Mouse (Mus musculus) thymus, postnatal 36 days (tissue): Measurements from ENCODE around the gene Mtor.

ENCODE experiments used
- DNase-seq, 2 experiments: peaks; one replicate each; pipeline ENCODE4 v3.0.0; 2022; ENCODE audit warnings: mixed read lengths in 2 of 2

The Mtor gene

GRCm38 (mm10) chr4:148535876-148536275 lies 87.5 kb downstream of the Mtor start:
- DNase-seq, result no peak

GRCm38 (mm10) chr4:148549106-148549505 lies 100.7 kb downstream of the Mtor start:
- DNase-seq, result no peak

GRCm38 (mm10) chr4:148557766-148558165 lies 109.4 kb downstream of the Mtor start:
- DNase-seq, result no peak

- peak; percentile 87 to 89 for DNase-seq
These were observed 110.0 kb downstream of the Mtor start, which contains the start of gene Exosc10 for GRCm38 (mm10) chr4:148558297-148559000. Exosc10 (plus strand) TSS chr4:148558429.

GRCm38 (mm10) chr4:148562676-148563075 lies 114.3 kb downstream of the Mtor start:
- no peak for DNase-seq

- DNase-seq, result no peak
These were observed 115.2 kb downstream of the Mtor start for GRCm38 (mm10) chr4:148563595-148563994.

GRCm38 (mm10) chr4:148570138-148570537 lies 121.7 kb downstream of the Mtor start:
- DNase-seq, result no peak

- no peak for DNase-seq
These were observed 122.4 kb downstream of the Mtor start for GRCm38 (mm10) chr4:148570693-148571295.

GRCm38 (mm10) chr4:148573222-148573621 lies 124.8 kb downstream of the Mtor start:
- DNase-seq, result no peak

GRCm38 (mm10) chr4:148580765-148581164 lies 132.4 kb downstream of the Mtor start:
- no peak for DNase-seq

GRCm38 (mm10) chr4:148581422-148581821 lies 133.0 kb downstream of the Mtor start:
- DNase-seq, result no peak

- DNase-seq, result no peak
These were observed 134.8 kb downstream of the Mtor start for GRCm38 (mm10) chr4:148583257-148583656.

GRCm38 (mm10) chr4:148586648-148587047 lies 138.2 kb downstream of the Mtor start:
- DNase-seq, result no peak

GRCm38 (mm10) chr4:148588793-148589192 lies 140.4 kb downstream of the Mtor start:
- no peak for DNase-seq

- no peak for DNase-seq
These were observed 141.2 kb downstream of the Mtor start for GRCm38 (mm10) chr4:148589565-148589964.

GRCm38 (mm10) chr4:148590421-148591170 lies 142.2 kb downstream of the Mtor start:
- no peak for DNase-seq

GRCm38 (mm10) chr4:148591171-148591630 lies 142.8 kb downstream of the Mtor start, which contains the start of gene Srm:
Srm (plus strand) TSS chr4:148591503.
- DNase-seq, result peak; percentile 96 to 98

- no peak for DNase-seq
These were observed 143.4 kb downstream of the Mtor start for GRCm38 (mm10) chr4:148591637-148592380.

GRCm38 (mm10) chr4:148593996-148594395 lies 145.6 kb downstream of the Mtor start:
- DNase-seq, result no peak

GRCm38 (mm10) chr4:148595916-148596315 lies 147.5 kb downstream of the Mtor start:
- DNase-seq, result no peak

GRCm38 (mm10) chr4:148596731-148597130 lies 148.3 kb downstream of the Mtor start:
- no peak for DNase-seq

- no peak for DNase-seq
These were observed 150.4 kb downstream of the Mtor start for GRCm38 (mm10) chr4:148598826-148599225.

GRCm38 (mm10) chr4:148600316-148600715 lies 151.9 kb downstream of the Mtor start:
- no peak for DNase-seq
